Mouse (Mus musculus) frontal cortex, postnatal 25 days (tissue): Measurements from ENCODE around the gene Gjd3.

ENCODE experiments used
- DNase-seq, 2 experiments: peaks; one replicate each; pipeline ENCODE4 v3.0.0; 2022; ENCODE audit warnings: low spot score in 2 of 2

Gjd3 gene

DNA sequence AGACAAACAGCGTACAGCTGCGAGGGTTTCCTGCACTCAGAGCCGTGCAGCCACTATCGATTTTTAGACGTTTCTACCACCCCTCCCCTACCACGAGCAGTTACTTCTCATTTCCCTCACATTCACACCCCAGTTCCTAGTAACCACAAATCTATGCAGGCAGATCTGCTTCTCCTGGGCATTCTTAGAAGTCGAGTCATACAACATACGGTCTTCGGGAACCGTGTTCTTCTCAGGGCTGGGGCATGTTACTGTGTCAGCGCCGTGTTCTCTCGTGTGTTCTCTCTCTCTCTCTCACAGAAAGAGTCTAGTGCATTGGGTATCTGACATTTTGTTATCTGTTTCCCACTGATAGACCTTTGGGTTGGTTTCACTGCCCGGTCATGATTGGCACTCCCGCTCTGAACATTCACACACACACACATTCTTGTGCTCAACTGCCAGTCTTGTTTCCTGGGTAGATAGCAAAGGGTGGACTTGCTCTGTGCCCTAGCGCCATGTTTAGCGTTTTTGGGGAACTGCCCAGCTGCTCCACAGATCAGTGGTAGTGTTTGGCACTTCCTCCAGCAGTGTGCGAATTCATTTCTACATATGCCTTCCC, 34.7 kb downstream of the Gjd3 start:
- no peak for DNase-seq

- no peak for DNase-seq
Observed at GRCm38 (mm10) chr11:98945605-98945977, 37.2 kb downstream of the Gjd3 start.

DNA sequence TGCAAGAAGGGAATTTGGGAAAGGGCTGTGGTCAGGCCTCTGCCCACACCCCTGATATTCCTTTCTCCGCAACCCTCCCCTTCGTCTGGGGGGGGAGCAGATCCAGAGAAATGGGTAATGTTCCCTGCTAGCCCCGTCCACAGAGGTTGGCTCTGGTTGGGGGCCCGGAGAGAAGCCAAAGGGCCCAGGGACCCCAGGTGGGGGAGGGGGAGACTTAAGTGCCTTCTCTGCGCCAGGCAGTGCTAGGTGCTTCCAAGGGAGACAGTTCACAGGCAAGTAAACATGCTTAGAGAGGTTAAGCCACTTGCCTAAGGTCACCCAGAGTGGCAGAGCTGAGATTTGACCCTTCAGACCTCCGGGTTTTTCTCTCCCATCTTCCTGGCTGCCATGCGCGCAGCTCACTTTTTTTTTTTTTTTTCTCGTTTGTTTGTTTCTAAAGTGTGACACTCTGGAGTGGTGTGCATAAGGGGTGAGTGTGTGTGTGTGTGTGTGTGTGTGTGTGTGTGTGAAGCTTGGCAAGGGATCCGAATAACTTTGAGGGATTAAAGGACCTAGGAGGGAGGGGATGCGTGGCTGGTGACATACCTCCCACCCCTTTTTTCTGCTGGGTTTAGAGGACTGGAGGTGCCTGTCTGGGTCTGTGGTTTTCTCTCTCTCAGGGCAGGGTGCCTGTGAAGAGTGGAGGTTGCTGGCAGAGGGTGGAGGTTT, 37.8 kb downstream of the Gjd3 start:
- DNase-seq, result no peak

DNA sequence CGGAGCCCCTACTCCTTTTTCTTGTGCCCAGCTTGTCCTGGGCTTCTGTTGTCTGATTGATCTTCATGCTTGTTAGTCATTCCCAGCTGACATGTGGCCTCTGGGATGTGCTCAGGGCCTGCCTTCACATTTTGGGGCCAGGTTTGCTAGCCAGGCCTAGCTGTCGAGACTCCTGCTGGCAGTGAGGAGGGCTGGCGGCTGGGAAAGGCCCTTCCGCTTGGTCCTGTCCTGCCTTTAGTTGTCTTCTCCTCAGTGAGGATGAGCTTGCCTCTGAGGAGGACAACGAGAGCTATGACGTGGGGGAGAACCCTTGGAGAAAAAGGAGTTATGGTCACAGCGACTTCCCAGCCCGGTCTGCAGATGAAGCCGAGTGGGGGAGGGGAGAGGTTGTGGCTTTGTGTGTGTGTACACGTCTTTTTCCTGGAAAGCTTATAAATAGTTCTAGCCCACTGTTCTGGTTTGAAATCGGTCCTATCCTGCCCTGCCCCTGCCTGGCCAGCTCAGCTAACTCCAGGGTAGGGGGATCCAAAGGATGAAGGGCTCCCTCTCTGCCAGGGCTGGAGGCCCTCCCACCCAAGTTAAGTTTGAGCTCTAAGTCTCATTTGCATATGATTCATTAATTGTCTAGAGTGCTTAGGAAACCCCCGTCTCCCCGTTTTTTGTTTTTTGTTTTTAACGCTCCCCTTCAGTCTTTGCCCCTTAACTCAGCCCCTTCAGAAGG, 38.9 kb downstream of the Gjd3 start:
- DNase-seq, result no peak

GRCm38 (mm10) chr11:98942923-98943641, 39.7 kb downstream of the Gjd3 start:
- DNase-seq, result no peak

DNA sequence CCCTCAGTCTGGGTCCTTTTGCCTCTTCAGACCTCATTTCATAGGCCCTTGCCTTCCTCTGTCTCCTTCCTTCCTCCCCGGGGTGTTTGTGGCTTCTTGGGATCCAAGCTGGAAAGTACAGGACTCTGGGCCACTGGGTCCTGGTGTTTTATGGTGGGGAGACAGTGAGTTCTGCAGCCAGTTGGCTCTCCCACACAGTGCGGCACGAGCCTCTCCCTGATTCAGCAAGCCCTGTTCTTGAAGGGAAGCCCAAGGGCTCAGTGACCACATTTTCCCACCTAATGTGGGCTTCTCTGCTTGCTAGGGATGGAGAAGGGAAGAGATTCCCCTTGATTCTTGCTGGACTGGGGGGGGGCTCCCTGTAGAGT, 40.3 kb downstream of the Gjd3 start:
- DNase-seq, result no peak

DNA sequence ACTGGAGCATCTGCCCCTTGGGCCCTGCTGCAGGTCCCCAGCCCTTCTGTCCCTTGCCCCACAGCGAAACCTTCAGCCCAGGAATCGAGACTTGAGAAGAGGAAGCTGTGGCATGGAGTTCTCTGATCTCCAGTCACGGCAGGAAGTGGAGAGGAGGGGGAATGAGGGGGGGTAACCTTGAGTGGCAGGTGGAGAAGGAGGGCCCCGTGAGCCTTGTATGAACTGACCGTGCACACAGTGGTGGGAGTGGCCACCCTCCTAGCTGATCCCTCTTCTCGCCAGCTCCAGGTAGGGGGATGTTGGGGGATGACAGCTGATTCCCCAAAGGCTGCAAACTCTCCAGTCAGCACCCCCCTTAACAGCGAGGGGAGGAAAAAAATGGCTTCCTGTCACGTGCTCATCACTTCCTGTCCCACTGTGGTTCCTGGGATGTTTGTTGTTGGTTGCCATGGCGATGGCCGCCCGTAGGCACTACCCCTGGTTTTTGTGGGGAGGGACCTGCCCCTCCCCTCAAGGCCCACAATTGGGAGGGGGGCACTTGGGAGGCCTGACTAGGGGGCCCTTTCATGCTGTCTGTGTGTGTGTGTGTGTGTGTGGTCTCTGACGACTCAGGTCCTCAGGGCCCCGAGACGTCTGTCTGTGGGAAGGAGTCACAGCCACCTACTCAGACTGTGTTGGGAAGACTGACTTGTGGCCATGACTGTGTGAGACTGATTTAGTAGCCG, 40.8 kb downstream of the Gjd3 start:
- no peak for DNase-seq

DNA sequence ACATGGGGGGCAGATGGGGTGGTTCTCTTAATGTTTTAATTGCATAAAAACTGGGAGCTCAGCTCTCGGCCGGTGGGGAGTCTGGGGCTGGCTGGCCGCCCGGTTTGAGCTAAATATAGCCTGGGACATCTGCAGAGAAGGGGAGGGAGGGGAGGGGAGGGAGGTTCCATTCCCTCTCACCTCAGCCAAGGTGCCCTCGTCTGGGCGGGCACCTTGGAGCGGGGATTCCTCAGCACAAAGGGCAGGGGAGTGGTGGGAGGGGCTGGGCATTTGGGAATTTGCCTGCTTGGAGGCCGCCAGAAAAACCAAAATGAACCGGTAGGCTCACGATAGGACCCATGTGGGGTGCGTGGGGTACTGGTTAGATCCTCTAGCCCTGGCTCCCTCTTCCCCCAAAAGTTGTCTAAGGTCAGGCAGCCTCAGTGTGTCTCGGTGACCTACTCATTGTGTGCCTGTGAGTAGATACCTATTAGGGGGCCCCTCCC, 41.4 kb downstream of the Gjd3 start:
- DNase-seq, result no peak

DNA sequence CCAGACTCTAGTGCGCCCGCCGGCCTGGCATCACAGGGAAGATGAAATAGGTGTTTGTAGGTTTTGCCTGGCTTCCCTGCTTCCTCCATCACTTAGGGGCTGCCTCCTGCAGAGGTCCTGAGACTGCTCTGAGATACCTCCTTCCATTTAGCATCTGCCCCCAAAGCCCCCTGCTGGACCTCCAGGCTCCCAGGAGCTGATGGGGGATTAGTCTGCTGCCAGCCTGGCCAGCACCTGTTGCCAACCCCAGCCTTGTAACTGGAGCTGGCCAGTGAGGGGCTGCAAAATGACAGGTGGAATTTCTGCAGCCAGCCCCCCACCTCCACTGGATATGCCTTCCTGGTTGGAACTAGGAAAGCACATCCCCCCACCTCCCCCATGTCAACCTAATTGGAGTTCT, 42.0 kb downstream of the Gjd3 start:
- DNase-seq, result no peak

DNA sequence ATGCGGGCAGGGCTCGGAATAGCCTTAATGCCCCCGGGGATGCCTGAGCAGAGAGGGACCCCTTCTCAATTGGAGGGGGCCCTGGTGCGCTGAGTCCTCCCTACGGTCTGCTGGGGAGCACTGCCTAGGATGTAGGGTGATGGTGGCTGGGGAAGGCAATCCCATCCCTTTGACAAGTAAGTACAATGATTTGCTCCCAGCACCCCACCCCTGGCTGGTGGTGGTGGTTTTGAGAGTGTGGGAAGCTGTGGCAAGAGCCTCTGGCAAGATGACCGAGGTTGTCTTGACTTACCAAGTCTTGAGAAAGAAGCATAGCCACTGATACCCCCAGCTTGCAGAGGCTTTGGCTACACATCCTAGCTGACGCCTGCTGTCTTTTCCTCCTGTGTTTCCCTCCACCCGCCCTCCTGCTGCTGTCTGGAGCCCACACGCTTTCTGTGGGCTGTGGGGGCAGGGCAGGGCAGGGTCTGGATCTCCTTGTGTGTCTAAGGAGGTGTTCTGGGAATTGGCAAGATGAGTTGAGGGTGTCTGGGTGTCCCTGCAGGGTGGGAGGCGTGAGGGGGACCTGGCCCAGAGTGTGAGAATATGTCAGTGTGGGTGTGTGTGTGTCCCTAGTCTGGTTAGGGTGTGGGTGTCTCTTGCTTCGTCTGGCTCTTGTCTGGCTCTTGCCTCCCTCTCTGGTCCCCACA, 42.7 kb downstream of the Gjd3 start:
- no peak for DNase-seq

DNA sequence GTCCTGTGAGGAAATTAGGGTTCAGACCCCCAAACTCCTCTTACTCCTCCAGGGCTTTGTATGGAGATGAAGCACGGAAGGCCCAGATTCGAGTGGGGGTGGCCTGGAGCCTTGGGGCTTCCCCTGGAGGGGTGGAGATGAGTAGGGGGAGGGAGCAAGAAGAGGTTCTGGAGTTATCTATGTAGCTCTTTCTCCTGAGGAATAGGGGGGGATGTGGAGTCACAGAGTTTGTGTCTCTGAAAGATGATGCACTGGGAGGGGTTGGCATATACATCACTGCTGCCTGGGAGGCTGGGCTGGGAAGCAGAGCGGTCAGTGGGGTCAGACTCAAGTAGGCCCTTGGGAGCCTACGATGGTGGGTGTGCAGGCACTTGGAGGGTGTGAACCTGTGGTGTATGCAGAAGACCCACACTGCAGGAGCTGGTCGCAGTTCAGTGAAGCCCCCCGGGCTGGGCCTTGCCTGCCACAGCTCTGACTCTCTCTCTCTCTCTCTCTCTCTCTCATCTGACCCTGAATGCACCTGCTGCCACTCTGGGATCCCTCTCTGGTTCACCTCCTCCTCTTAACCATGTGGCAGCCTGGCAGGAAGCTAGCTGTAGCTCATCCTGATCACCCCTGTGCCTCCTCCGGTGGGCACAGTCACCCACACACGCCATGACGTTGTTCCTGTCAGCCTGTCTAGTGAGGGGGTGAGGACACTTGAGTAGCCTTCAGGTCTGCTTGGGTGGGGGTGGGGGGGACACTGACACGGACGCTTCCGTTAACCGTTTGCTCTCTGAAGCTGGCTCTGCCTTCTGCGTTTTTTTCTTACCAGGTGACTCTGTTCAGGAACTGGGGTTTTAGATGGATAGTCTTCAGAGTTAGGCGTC, 43.5 kb downstream of the Gjd3 start:
- no peak for DNase-seq

DNA sequence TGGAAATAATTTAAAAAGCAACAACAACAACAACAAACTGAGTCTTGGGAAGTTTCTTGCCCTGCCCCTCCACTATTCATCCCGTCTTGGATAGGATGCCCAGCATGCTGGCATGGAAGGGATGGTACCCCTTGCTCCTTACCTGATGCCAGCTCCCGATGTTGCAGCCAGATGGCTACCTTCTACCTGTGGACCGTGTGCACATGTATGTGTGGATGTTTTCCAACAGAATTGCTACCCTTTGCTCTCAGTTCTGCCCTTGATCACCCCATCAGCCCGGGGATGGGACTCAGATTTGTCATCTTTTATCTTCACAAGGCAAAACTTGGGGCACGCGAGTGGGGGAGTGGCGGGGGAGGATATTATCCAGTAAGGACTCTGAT, 44.1 kb downstream of the Gjd3 start:
- DNase-seq, result no peak

DNA sequence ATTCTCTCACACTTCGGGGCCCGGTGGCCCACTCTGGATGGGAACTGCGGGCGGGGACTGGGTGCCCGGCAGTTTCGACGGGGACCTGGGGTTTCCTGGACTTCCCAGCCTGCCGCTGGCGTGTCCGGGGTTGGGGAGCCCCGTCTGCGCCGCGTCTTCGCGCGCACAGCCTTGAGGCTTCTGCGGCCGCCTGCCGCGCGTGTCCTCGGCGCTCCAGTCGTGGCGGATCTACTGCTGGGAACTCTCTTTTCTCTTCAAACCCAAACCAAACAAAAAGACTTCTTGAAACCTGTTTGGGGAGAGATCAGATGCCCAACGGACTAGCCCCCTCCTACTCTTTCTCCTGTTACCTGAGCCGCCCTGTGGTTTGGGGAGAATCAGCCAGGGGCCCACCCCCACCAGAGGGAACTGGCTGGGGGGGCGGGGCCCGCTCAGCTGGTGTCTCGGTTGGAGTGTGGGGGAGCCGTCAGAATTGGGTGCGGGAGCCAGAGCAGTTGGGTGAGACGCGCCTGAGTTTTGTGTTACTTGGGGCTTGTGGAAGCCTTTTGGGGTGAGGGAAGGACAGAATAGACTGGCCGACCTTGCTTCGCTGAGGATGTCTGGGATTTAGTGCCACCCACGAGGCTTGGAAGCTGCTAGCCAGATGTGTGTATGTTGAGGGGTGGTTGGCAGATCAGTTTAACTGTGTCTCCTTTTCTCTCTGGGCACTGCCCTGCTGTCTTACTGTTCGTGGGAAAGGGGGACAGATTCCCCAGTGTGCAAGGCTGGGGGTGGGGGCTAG, 44.7 kb downstream of the Gjd3 start:
- no peak for DNase-seq

GRCm38 (mm10) chr11:98937410-98937913, 45.4 kb downstream of the Gjd3 start:
- no peak for DNase-seq

DNA sequence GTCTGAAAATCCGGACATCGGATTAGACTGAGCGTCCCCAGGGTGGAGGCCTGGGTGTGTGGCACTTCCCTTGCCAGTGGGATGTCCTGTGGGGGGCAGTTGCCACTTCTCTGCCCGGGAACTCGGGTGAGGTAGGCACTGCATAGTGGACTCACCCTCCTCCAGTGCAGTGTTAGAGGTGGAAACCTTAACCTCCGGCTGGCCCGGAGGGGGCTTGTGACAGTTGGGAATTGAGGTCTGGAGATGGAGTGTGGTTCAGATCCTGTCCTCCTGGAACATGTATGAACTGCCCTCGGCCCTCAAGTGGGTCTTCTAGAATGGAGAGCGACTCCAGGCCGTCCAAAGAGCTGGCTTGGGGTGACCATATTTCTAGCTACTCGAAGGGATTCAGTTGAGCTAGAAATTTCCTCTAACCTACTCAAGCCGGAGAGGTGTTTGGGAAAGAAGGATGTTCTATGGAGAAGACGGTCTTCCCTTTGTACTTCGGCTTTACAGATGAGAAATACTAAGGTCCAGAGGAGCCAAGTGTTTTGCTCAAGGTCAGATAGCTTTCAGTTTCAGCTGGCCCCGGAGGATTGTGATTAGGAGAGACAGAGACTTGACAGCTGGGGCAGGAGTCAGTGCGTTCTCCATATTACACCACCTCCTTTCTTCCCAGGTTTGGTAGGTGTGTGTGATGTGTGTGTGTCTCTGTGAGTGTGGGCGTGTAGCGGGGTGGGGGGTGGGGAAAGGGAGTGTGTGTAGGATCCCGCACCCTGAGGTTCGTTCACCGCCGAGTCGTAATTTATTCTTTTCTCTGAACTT, 46.0 kb downstream of the Gjd3 start:
- no peak for DNase-seq

DNA sequence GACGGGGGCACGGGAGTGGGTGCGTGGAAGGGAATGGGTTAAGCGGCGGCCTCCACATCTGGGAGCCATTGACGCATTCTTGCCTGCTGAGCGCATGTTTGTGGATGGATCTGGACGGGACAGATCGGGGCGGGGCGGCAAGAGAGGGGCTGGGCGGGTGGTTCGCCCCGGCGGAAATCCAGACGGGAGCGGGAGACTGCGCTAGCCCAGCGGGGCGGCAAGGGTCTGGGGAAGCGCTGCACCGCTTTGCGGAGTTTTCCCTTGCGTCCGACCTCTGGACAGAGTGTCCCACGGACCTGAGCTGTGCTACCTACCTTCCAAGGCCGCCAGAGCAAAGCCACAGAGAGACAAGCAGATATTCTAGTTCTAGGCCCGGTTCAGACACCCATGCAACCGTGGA, 46.6 kb downstream of the Gjd3 start:
- DNase-seq, result no peak

DNA sequence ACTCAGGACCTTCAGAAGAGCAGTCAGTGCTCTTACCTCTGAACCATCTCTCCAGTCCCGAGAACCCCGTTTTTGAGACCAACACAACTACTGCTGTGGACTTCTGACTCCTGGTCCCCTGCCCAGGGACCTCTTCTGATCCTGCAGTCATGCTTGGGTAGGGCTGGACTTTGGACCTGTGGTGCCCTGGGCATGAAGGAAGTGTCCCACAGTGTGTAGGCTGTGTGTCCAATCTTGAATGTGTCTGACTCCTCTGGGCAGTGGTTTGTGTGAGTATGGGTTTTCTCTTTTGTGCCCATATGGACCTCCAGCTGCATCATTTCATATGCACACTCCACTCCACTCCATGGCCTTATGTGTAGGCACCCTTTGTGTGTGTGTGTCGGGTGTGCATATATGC, 47.7 kb downstream of the Gjd3 start:
- no peak for DNase-seq

GRCm38 (mm10) chr11:98934367-98934766, 48.4 kb downstream of the Gjd3 start:
- no peak for DNase-seq
